Mouse (Mus musculus): ENCODE measurements around the gene Xaf1.

GRCm38 (mm10) chr11:72339716-72340115 is 38.3 kb downstream of the Xaf1 start:
- TF ChIP-seq CTCF (IDR thresholded peaks at IDR 0.05; ENCODE audit: control insufficient read depth, insufficient read depth, insufficient read length): no peak
- TF ChIP-seq MAX (IDR thresholded peaks at IDR 0.05): no peak
- TF ChIP-seq MYOG (IDR thresholded peaks at IDR 0.05; ENCODE audit: control insufficient read depth, extremely low read depth, insufficient read length): no peak
- no peak for TF ChIP-seq MYOD1 (IDR thresholded peaks at IDR 0.05; ENCODE audit: control insufficient read depth, insufficient read length, low read depth)
